Mouse (Mus musculus): Measurements from ENCODE around the gene Trim15. TPM values are rescaled to one million over a fixed set of nuclear protein-coding genes. Genes with fewer than 3 reads are reported as not detected.
A peak's percentile ranks its signal among the peaks of the same experiment; 100 is the strongest.
"Not testable (repeated sequence)": the region's sequence is repeated elsewhere in the genome, so short reads cannot be mapped to it uniquely, and the experiment has no call there.

Gene Trim15
- polyA plus RNA-seq, 1 experiment from 2014 or later, result 0.40 TPM

DNA sequence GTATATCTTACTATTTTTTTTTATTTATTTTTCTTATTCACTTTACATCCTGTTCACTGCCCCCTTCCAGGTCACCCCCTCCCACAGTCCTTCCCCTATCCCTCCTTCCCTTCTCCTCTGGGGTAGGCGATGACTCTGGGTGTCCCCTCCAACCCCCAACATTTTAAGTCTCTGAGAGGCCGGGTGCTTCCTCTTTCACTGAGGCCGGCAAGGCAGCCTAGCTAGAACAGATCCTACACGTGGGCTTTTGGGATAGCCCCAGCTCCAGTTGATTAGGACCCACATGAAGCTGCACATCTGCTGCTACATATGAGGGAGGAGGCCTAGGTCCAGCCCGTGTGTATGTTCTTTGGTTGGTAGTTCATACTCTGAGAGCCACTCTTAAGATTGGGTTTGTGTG lies 28.0 kb downstream of the Trim15 start:
- H3K4me1 ChIP-seq, result peaks cover 7% of the 10 kb centered on the region
- H3K9ac ChIP-seq, result no peak overlapping the region
- H3K27ac ChIP-seq, result no peak overlapping the region
- no peaks in the 10 kb centered on the region for H3K9me3 ChIP-seq
- no peak overlapping the region for H3K4me2 ChIP-seq (replicated peaks)
- no peaks in the 10 kb centered on the region for H3K36me3 ChIP-seq
- WGBS, result 82% methylated on average over 5 of the region's 5 CpGs
- H3K27me3 ChIP-seq, result no peaks in the 10 kb centered on the region
- H3K4me3 ChIP-seq, result no peak overlapping the region
- no peak for ATAC-seq (ENCODE audit: insufficient number of reproducible peaks, insufficient read depth, low FRiP score, low TSS enrichment)

DNA sequence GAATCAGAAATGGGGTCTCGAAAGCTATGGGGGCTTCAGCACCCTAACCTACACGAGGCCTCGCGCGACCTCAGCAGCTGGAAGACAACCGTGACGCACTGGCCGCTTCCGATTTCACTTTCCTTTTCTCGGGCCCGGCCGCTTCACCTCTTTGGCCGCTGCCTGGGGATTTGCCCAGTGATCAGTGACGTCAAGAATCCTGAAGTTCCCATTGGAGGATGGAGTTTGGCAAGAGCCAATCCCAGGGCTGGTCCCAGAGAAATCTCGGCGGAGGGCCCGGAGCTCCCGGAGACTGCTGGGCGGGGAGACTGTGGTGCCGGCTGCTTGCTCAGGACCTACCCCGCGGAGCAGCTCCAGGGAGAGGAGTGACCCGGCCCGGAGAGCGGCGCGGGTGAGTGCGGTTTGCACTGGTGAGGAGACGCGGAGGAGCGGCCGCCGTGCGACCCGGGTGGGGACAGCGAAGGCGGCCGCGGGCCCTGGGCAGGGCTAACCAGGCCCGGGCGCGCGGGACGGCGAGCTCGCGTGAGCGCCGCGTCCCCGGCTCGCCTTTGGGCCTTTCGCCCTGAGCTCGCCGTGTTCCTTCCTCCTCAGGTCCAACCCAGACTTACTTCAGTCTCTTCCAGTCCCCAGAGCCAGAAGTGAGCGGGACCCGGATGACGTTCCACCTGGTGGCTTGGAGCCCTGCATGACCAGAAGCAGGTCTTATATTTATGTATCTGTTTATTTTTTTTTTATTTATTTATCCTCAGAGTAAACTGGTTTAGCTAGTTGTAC lies 29.9 kb downstream of the Trim15 start, which contains the start of gene Trim26:
Gene Trim26 (plus strand): TSS at position 261 of the 774 bp plus-strand sequence.
- peak within 1 kb of the TSS; percentile 90 for H3K27ac ChIP-seq
- no peaks in the 10 kb centered on the region for H3K36me3 ChIP-seq
- ATAC-seq (ENCODE audit: insufficient number of reproducible peaks, insufficient read depth, low FRiP score, low TSS enrichment), result peak; percentile 98
- peak within 1 kb of the TSS; percentile 60 for H3K4me2 ChIP-seq (replicated peaks)
- H3K9me3 ChIP-seq, result no peaks in the 10 kb centered on the region
- 1% methylated on average over 58 of the region's 58 CpGs for WGBS
- H3K4me3 ChIP-seq, result peak within 1 kb of the TSS; percentile 62
- peaks cover 7% of the 10 kb centered on the region for H3K4me1 ChIP-seq
- no peaks in the 10 kb centered on the region for H3K27me3 ChIP-seq
- peak within 1 kb of the TSS; percentile 75 for H3K9ac ChIP-seq

DNA sequence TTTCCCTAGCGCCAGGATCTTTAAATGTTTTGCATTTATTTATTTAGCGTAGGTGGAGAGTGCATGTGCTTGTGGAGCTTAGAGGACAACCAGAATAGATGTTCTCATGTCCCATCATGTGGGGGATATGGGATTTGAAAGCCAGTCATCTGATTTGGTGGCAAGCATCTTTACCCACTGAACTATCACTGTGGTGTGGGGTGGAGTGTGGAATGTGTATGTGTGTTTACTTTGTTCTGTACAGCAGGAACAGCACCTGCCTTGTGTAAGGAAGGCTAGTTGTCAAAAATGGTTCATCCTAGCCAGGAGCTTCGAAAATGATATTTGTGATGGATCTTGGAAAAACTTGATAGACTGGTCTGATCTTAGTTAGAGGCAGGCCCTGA lies 30.6 kb downstream of the Trim15 start:
- H3K4me2 ChIP-seq (replicated peaks), result peak overlapping the region; percentile 60
- H3K9me3 ChIP-seq, result no peaks in the 10 kb centered on the region
- peak overlapping the region; percentile 62 for H3K4me3 ChIP-seq
- H3K9ac ChIP-seq, result peak overlapping the region; percentile 75
- H3K36me3 ChIP-seq, result no peaks in the 10 kb centered on the region
- no peaks in the 10 kb centered on the region for H3K27me3 ChIP-seq
- H3K4me1 ChIP-seq, result peaks cover 7% of the 10 kb centered on the region
- peak; percentile 35; the same call in 1 of the 2 replicates for ATAC-seq (ENCODE audit: insufficient number of reproducible peaks, insufficient read depth, low FRiP score, low TSS enrichment)
- H3K27ac ChIP-seq, result peak overlapping the region; percentile 90
- WGBS, result 16% methylated on average over 3 of the region's 3 CpGs

DNA sequence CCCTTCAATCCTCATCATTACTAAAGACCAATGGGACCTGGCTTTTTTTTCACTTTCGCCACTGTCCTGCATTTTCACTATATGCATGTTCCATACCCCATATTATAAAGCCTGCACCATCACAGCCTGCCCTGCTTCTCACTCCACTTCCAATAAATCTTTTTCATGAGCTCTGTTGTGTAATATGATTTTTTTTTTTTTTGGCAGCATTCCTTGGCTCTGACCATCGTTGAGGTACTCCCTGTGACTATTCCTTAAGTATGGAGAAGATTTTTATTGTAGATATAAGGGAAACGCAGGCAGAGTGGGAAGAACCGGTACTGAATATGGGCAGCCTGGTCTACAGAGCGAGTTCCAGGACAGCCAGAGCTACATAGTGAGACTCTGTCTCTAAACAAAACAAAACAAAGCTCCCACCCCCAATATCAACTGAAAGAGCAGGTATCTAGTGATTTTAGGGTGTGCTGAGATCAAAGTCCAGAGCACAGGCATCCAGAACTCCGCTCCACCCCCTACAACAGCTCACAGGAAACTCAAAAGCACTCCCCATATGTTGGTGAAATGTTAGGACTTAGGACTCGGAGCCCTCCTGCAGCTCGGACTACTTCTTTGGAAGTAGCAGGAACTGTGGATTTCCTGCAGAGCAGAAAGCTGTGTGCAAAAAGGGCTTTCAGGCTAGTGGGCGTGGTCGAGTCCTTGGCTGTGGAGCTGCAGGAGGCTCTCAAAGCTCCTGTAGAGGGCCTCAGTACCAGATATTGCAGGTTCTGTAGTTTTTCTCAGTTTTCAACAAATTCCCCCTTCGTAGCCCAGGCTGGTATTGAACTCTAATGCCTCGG lies 31.2 kb downstream of the Trim15 start:
- H3K9ac ChIP-seq, result no peak overlapping the region
- no peak for ATAC-seq (ENCODE audit: insufficient number of reproducible peaks, insufficient read depth, low FRiP score, low TSS enrichment)

DNA sequence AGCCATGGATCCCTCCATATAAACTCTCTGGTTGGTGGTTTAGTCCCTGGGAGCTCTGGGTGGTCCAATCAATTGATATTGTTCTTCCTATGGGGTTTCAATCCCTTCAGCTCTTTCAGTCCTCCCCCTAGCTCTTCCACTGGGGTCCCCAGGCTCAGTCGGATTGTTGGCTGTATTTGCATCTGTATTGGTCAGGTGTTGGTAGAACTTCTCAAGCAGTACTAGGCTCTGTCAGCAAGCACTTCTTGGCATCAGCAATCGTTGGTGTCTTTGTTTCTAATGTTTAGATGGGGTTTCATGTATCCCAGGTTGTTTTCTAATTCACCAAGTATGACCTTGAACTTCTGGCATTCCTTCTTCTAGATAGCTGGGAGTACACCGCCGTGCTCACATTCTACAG lies 34.3 kb downstream of the Trim15 start:
- WGBS, result 52% methylated on average over 4 of the region's 4 CpGs
- no peak overlapping the region for H3K27ac ChIP-seq

More for the DNA sequence above, 31.2 kb downstream of the Trim15 start:
- Histone ChIP-seq H3K4me1 (peaks cover 7% of the 10 kb centered on the region), H3K9me3 (no peaks in the 10 kb centered on the region), H3K4me2 (replicated peaks) (peak overlapping the region; percentile 60), H3K4me3 (no peak overlapping the region), H3K36me3 (no peaks in the 10 kb centered on the region), H3K27ac (peak overlapping the region; percentile 90; the same call in 1 of the 2 replicates), H3K27me3 (no peaks in the 10 kb centered on the region)
- whole genome bisulfite sequencing, result 32% methylated on average over 12 of the region's 12 CpGs

DNA sequence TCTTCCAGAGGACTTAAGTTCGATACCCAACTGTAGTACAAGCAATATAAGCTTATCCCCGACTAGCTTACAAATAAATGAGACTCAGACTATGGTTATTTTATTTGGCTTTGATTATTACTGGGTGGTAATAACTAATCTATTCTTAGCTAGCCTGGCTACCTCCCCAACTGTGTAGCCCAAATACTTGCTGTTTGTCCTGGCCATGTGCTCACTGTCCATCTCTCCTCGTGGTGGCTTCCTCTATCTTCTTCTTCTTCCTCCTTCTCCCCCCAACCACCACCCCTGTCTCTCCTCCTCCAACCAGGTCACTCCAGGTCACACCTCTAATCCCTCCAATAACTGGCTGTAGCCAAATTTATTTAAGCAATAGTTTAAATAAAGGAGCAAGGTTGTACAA lies 36.5 kb downstream of the Trim15 start:
- no peak for ATAC-seq (ENCODE audit: insufficient number of reproducible peaks, insufficient read depth, low FRiP score, low TSS enrichment)
- H3K9ac ChIP-seq, result no peak overlapping the region
- H3K4me3 ChIP-seq, result no peak overlapping the region
- 71% methylated on average over 3 of the region's 3 CpGs for WGBS
- no peaks in the 10 kb centered on the region for H3K36me3 ChIP-seq
- no peaks in the 10 kb centered on the region for H3K9me3 ChIP-seq
- H3K27me3 ChIP-seq, result no peaks in the 10 kb centered on the region
- no peak overlapping the region for H3K4me2 ChIP-seq (replicated peaks)
- H3K4me1 ChIP-seq, result no peaks in the 10 kb centered on the region
- no peak overlapping the region for H3K27ac ChIP-seq

More for the DNA sequence above, 34.3 kb downstream of the Trim15 start:
- H3K27me3 ChIP-seq, result no peaks in the 10 kb centered on the region
- H3K36me3 ChIP-seq, result no peaks in the 10 kb centered on the region
- peaks cover 7% of the 10 kb centered on the region for H3K4me1 ChIP-seq
- H3K9me3 ChIP-seq, result no peaks in the 10 kb centered on the region
- ATAC-seq (ENCODE audit: insufficient number of reproducible peaks, insufficient read depth, low FRiP score, low TSS enrichment), result no peak
- H3K4me3 ChIP-seq, result no peak overlapping the region
- no peak overlapping the region for H3K4me2 ChIP-seq (replicated peaks)
- H3K9ac ChIP-seq, result no peak overlapping the region

DNA sequence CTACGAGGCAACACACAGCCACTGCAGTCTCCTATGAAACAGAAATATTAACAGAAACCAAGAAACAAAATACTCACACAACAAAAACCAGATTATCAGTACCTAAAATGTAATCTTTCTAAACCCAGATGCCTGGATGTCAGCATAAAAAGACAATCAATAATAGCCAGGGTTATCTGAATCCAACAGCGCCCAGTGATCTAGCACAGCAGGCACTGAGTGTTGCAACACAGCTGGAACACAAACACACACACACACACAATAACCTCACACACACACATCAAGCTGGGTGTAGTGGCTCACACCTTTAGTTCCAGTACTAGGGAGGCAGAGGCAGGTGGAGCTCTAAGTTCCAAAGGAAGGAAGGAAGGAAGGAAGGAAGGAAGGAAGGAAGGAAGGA lies 38.5 kb downstream of the Trim15 start:
- no peak for ATAC-seq (ENCODE audit: insufficient number of reproducible peaks, insufficient read depth, low FRiP score, low TSS enrichment)
- no peak overlapping the region for H3K9ac ChIP-seq
- H3K27me3 ChIP-seq, result no peaks in the 10 kb centered on the region
- H3K27ac ChIP-seq, result no peak overlapping the region
- no peaks in the 10 kb centered on the region for H3K9me3 ChIP-seq
- no peak overlapping the region for H3K4me2 ChIP-seq (replicated peaks)
- 90% methylated on average over 2 of the region's 2 CpGs for WGBS
- H3K4me3 ChIP-seq, result no peak overlapping the region
- H3K4me1 ChIP-seq, result no peaks in the 10 kb centered on the region
- H3K36me3 ChIP-seq, result no peaks in the 10 kb centered on the region

DNA sequence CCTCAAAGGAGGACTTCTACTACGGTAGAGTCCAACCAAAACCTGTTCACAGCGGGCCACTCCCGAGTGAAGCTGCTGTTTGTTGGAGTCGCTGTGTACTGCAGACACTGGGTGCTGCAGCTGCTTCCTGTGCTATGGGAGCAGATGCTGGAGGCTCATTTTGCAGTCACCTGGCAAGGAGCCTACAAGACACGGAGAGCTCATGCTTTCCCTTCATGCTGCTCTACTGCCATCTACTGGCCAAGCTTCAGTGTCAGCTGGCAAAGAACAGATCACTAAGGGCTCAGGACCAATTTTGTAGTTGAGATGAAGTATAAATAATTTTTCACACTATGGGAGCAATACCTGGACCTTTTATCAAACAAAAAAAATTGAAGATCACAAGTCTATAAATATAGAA lies 41.0 kb downstream of the Trim15 start:
- not testable (repeated sequence) for H3K4me3 ChIP-seq; H3K36me3 ChIP-seq; H3K27me3 ChIP-seq; H3K9ac ChIP-seq; H3K9me3 ChIP-seq; H3K4me2 ChIP-seq (replicated peaks); H3K4me1 ChIP-seq; H3K27ac ChIP-seq
- WGBS, result 19% methylated on average over 5 of the region's 5 CpGs
- 0 out of 2 replicates have a peak, but pooled peaks have one; percentile 47 for ATAC-seq (ENCODE audit: insufficient number of reproducible peaks, insufficient read depth, low FRiP score, low TSS enrichment)

DNA sequence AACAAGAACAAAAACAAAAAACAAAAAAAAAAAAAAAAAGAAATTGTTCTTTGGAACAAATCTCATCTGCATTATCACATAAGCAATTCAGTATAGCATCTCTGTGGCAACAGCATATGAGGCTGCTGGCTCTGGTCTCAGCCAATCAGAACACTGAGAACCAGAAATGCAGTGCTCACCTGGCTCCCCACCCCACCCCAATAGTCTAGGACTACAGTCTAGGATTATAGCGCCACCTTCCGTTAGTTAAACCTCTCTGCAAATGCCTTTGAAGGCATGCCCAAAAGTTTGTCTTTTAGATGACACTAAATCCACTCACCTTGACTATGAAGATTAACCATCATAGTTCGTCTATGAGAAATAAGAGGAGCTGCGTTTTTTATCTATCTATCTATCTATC lies 41.5 kb downstream of the Trim15 start:
- Histone ChIP-seq H3K9me3 (no peaks in the 10 kb centered on the region), H3K36me3 (no peaks in the 10 kb centered on the region), H3K27ac (no peak overlapping the region), H3K4me3 (no peak overlapping the region), H3K27me3 (no peaks in the 10 kb centered on the region), H3K4me2 (replicated peaks) (no peak overlapping the region), H3K9ac (no peak overlapping the region), H3K4me1 (no peaks in the 10 kb centered on the region)
- 24% methylated on average over 4 of the region's 4 CpGs for WGBS
- no peak for ATAC-seq (ENCODE audit: insufficient number of reproducible peaks, insufficient read depth, low FRiP score, low TSS enrichment)

DNA sequence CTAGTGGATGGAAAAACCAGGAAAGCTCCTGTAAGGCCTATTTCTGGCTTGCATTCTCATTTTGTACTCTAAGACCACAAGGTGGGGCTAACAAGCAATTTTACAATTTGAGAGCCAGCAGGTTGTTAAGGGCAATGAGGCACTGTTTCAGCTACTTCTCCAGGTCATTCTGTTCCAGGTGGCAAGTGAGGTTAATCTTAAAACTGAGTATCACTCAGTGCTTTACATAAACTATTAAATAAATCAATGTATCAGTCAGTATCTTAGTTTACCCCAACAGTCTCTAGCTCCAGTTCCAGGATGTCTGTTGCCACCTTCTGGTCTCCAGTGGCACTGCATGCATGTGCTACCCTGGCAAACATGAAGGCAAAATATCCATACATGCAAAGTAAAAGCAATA lies 43.0 kb downstream of the Trim15 start:
- no peaks in the 10 kb centered on the region for H3K36me3 ChIP-seq
- H3K27me3 ChIP-seq, result no peaks in the 10 kb centered on the region
- no peak overlapping the region for H3K4me3 ChIP-seq
- no peak overlapping the region for H3K9ac ChIP-seq
- no peak overlapping the region for H3K27ac ChIP-seq
- H3K4me1 ChIP-seq, result no peaks in the 10 kb centered on the region
- H3K4me2 ChIP-seq (replicated peaks), result no peak overlapping the region
- H3K9me3 ChIP-seq, result no peaks in the 10 kb centered on the region
- ATAC-seq (ENCODE audit: insufficient number of reproducible peaks, insufficient read depth, low FRiP score, low TSS enrichment), result no peak

DNA sequence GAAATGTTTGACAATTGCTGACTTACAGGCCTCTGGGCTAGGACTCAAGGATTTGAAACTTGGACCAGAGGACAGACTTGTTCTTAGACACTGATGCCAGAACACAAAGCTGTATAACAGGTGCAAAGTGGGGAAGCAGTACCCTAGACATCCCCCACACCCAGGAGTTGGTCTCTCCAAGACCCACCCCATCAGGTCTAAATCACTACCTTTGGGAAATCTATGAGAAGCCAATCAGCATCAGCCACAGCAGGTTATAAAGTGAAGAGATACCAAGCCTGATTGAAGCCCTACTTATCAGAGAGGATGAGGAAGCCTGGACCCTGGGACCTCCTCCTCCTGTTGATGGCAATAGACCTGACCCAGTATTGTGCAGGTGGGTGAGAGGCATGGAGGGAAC lies 55.1 kb downstream of the Trim15 start, which contains the start of gene H2-M10.6:
Gene H2-M10.6 (plus strand): TSS at position 301 of the 400 bp plus-strand sequence.
- Histone ChIP-seq H3K27me3 (no peaks in the 10 kb centered on the region), H3K9ac (no peak within 1 kb of the TSS), H3K36me3 (no peaks in the 10 kb centered on the region), H3K27ac (no peak within 1 kb of the TSS), H3K9me3 (no peaks in the 10 kb centered on the region), H3K4me1 (no peaks in the 10 kb centered on the region), H3K4me2 (replicated peaks) (no peak within 1 kb of the TSS), H3K4me3 (no peak within 1 kb of the TSS)
- ATAC-seq (ENCODE audit: insufficient number of reproducible peaks, insufficient read depth, low FRiP score, low TSS enrichment), result no peak
